Mouse (Mus musculus): ENCODE data around the gene Mgl2. TPM values are rescaled to one million over a fixed set of nuclear protein-coding genes. Genes with fewer than 3 reads are reported as not detected.
"Not testable (repeated sequence)": the region's sequence is repeated elsewhere in the genome, so short reads cannot be mapped to it uniquely, and the experiment has no call there.

The Mgl2 gene
- polyA plus RNA-seq, 1 experiment from 2014 or later: 0.28 TPM

DNA sequence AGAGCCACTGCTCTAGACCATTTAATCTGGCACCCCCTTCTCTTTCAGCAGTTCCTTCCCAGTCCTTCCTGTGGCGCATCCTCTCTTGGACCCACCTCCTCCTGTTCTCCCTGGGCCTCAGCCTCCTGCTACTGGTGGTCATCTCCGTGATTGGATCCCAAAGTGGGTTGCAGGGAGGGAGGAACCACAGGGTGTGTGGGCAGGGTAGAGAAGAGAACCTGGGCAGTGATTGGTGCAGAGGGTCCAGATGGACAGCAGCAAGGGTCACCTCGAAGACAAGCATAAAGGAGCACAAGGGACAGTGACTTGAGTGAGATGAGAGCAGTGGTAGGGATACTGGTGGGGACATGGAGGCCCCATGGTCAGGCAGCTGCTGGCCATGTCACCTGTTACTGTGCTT lies 4.9 kb downstream of the Mgl2 start:
- WGBS: 62% methylated on average over 3 of the region's 3 CpGs
- not testable (repeated sequence) for H3K9me3 ChIP-seq; H3K27me3 ChIP-seq (ENCODE audit: insufficient read depth, poor library complexity, severe bottlenecking); H3K4me3 ChIP-seq; DNase-seq (ENCODE audit: low spot score); H3K36me3 ChIP-seq; H3K27ac ChIP-seq; H3K4me1 ChIP-seq

- DNase-seq (ENCODE audit: low spot score); H3K9me3 ChIP-seq; H3K4me1 ChIP-seq; H3K27ac ChIP-seq; H3K4me3 ChIP-seq; H3K36me3 ChIP-seq; H3K27me3 ChIP-seq (ENCODE audit: insufficient read depth, poor library complexity, severe bottlenecking): not testable (repeated sequence)
- 90% methylated on average over 8 of the region's 8 CpGs for WGBS
Observed at GRCm38 (mm10) chr11:70135925-70136324, 5.8 kb downstream of the Mgl2 start.

GRCm38 (mm10) chr11:70139171-70139570 lies 9.0 kb downstream of the Mgl2 start:
- no peak overlapping the region for H3K4me3 ChIP-seq
- WGBS: 66% methylated on average over 10 of the region's 10 CpGs
- H3K36me3 ChIP-seq: no peaks in the 10 kb centered on the region
- H3K9me3 ChIP-seq: no peaks in the 10 kb centered on the region
- no peak for DNase-seq (ENCODE audit: low spot score)
- no peaks in the 10 kb centered on the region for H3K4me1 ChIP-seq
- no peaks in the 10 kb centered on the region for H3K27me3 ChIP-seq (ENCODE audit: insufficient read depth, poor library complexity, severe bottlenecking)
- H3K27ac ChIP-seq: no peak overlapping the region

DNA sequence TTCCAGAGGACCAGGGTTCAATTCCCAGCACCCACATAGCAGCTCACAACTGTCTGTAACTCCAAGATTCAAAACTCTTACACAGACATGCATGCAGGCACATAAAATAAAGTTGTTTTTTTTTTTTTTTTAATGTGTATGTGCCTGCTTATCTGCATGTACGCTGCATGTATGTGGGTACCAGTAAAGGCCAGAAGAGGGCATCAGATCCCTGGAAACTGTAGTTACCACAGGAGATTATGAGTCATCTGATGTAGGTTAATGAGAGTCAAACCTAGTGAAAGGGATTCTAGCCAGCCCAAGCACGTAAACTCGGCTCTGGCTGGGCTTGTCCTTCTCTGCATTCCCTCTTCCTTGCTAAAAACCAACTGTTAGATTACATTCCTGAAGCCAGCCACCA lies 20.9 kb downstream of the Mgl2 start:
- DNase-seq (ENCODE audit: low spot score): no peak
- Histone ChIP-seq H3K27ac (no peak overlapping the region), H3K36me3 (no peaks in the 10 kb centered on the region), H3K4me3 (no peak overlapping the region), H3K9me3 (no peaks in the 10 kb centered on the region), H3K4me1 (no peaks in the 10 kb centered on the region), H3K27me3 (ENCODE audit: insufficient read depth, poor library complexity, severe bottlenecking) (no peaks in the 10 kb centered on the region)
- WGBS: 63% methylated on average over 3 of the region's 3 CpGs

DNA sequence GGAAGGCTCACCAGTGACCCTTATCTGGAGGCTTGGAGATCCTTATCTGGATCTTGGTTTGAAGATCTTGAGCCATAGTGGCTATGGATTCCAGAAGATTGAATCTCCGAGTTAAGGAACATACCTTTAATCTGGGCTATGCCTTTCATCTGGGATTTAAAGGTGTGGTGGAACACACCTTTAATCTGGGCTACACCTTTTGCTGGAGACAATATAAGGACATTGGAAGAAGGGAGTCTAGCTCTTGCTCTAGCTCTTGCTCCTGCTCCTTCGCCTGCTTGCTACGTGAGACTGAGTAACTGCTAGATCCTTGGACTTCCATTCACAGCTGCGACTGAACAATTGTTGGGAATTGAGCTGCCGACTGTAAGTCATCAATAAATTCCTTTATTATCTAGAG lies 25.8 kb downstream of the Mgl2 start, which contains the start of gene Clec10a:
TSS of gene Clec10a (plus strand) at position 301 of the 400 bp plus-strand sequence.
- WGBS: no CpG with 5 or more reads among the region's 5 CpGs

GRCm38 (mm10) chr11:70162336-70162735 lies 32.2 kb downstream of the Mgl2 start:
- Histone ChIP-seq H3K9me3 (no peaks in the 10 kb centered on the region), H3K27me3 (ENCODE audit: insufficient read depth, poor library complexity, severe bottlenecking) (no peaks in the 10 kb centered on the region), H3K4me3 (no peak overlapping the region), H3K27ac (no peak overlapping the region), H3K36me3 (no peaks in the 10 kb centered on the region), H3K4me1 (no peaks in the 10 kb centered on the region)
- DNase-seq (ENCODE audit: low spot score): no peak
- 61% methylated on average over 3 of the region's 3 CpGs for WGBS

More for the DNA sequence above, 25.8 kb downstream of the Mgl2 start, which contains the start of gene Clec10a:
- not testable (repeated sequence) for H3K9me3 ChIP-seq; H3K27me3 ChIP-seq (ENCODE audit: insufficient read depth, poor library complexity, severe bottlenecking); H3K27ac ChIP-seq; H3K4me3 ChIP-seq; DNase-seq (ENCODE audit: low spot score); H3K36me3 ChIP-seq; H3K4me1 ChIP-seq

DNA sequence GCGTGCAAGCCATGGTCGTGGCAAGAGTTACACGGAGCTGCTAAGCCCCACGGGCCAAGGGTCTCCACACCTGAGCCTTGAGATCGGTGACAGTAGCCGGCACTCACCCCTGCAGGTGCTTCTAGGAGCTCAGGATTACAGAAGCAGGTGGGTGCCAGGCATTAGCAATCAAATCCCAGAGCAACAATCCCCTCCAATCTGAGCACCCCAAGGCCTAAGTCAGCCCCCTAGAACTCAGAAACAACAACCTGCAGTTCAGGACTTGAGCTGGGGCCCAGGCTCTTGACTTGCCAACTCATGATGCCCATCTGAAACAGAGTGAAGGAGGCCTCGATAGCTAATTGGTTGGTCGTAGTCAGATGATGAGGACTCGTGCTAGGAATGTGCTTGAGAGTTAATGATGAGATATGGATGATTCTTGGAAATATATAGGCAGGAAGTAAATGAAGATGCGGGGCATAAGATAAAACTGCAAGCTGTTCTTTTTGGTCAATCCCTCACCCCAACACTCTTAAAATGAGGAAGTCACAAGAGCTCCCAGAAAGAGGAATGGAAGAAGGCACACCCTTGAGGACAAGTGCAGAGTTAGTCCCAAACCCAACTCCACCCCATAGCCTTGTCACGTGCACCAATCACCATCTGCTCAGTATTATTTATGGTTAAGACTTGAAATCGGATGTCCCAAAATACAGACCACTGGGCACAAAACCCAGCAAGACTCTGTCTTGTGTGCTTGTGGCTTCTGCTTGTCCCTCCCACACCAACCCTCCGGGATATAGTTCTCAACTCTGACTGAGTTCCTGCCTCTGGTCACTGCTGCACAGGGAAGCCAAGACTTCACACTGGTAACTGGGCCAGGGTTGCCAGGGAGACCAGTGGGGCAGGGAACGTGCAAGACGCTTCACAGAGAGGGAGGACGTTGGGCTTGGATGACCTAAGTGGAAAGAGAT lies 36.1 kb downstream of the Mgl2 start:
- no peak for DNase-seq (ENCODE audit: low spot score)
- 65% methylated on average over 16 of the region's 16 CpGs for WGBS
- Histone ChIP-seq H3K36me3 (no peaks in the 10 kb centered on the region), H3K9me3 (no peaks in the 10 kb centered on the region), H3K27me3 (ENCODE audit: insufficient read depth, poor library complexity, severe bottlenecking) (no peaks in the 10 kb centered on the region), H3K4me1 (no peaks in the 10 kb centered on the region), H3K27ac (no peak overlapping the region), H3K4me3 (no peak overlapping the region)

GRCm38 (mm10) chr11:70168136-70168535 lies 38.0 kb downstream of the Mgl2 start:
- WGBS: 47% methylated on average over 7 of the region's 7 CpGs
- H3K36me3 ChIP-seq: no peaks in the 10 kb centered on the region
- no peaks in the 10 kb centered on the region for H3K9me3 ChIP-seq
- no peak overlapping the region for H3K4me3 ChIP-seq
- no peaks in the 10 kb centered on the region for H3K27me3 ChIP-seq (ENCODE audit: insufficient read depth, poor library complexity, severe bottlenecking)
- H3K4me1 ChIP-seq: no peaks in the 10 kb centered on the region
- no peak overlapping the region for H3K27ac ChIP-seq
- no peak for DNase-seq (ENCODE audit: low spot score)

GRCm38 (mm10) chr11:70169471-70169870 lies 39.3 kb downstream of the Mgl2 start:
- not testable (repeated sequence) for H3K4me1 ChIP-seq; H3K27me3 ChIP-seq (ENCODE audit: insufficient read depth, poor library complexity, severe bottlenecking); H3K36me3 ChIP-seq; H3K27ac ChIP-seq; H3K4me3 ChIP-seq; H3K9me3 ChIP-seq; DNase-seq (ENCODE audit: low spot score)
- WGBS: 86% methylated on average over 7 of the region's 7 CpGs

- H3K36me3 ChIP-seq: no peaks in the 10 kb centered on the region
- H3K9me3 ChIP-seq: no peaks in the 10 kb centered on the region
- no peak for DNase-seq (ENCODE audit: low spot score)
- no peaks in the 10 kb centered on the region for H3K27me3 ChIP-seq (ENCODE audit: insufficient read depth, poor library complexity, severe bottlenecking)
- 78% methylated on average over 7 of the region's 7 CpGs for WGBS
- H3K4me1 ChIP-seq: no peaks in the 10 kb centered on the region
- H3K4me3 ChIP-seq: no peak overlapping the region
- no peak overlapping the region for H3K27ac ChIP-seq
Observed at GRCm38 (mm10) chr11:70170291-70170690, 40.2 kb downstream of the Mgl2 start.

DNA sequence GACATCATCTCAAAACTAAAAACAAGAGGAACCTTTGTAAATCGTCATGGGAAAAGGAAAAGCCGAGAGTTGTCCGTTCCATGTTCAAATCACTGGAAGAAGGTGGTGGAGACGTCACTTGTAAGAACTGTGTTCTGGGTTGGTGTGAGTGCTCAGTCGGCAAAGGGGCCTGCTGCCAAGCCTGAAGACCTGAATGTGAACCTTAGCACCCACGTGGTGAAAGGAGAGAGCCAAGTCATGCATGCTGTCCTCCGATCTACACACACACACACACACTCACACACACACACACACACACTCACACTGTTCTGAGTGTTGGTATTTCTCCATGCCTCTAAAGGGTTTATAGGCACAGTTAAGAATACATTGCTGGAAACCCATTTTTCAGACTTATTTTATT lies 41.1 kb downstream of the Mgl2 start:
- no peak for DNase-seq (ENCODE audit: low spot score)
- no peaks in the 10 kb centered on the region for H3K27me3 ChIP-seq (ENCODE audit: insufficient read depth, poor library complexity, severe bottlenecking)
- H3K4me3 ChIP-seq: no peak overlapping the region
- H3K36me3 ChIP-seq: no peaks in the 10 kb centered on the region
- WGBS: 79% methylated on average over 7 of the region's 7 CpGs
- no peak overlapping the region for H3K27ac ChIP-seq
- H3K9me3 ChIP-seq: no peaks in the 10 kb centered on the region
- no peaks in the 10 kb centered on the region for H3K4me1 ChIP-seq

- no peak overlapping the region for H3K27ac ChIP-seq
- no peaks in the 10 kb centered on the region for H3K27me3 ChIP-seq (ENCODE audit: insufficient read depth, poor library complexity, severe bottlenecking)
- WGBS: 49% methylated on average over 3 of the region's 3 CpGs
- no peaks in the 10 kb centered on the region for H3K4me1 ChIP-seq
- no peaks in the 10 kb centered on the region for H3K9me3 ChIP-seq
- H3K4me3 ChIP-seq: no peak overlapping the region
- H3K36me3 ChIP-seq: no peaks in the 10 kb centered on the region
- DNase-seq (ENCODE audit: low spot score): no peak
Observed at GRCm38 (mm10) chr11:70171847-70172246, 41.7 kb downstream of the Mgl2 start.

GRCm38 (mm10) chr11:70172298-70172697 lies 42.2 kb downstream of the Mgl2 start:
- 50% methylated on average over 5 of the region's 5 CpGs for WGBS
- H3K4me1 ChIP-seq: no peaks in the 10 kb centered on the region
- H3K36me3 ChIP-seq: no peaks in the 10 kb centered on the region
- DNase-seq (ENCODE audit: low spot score): no peak
- no peaks in the 10 kb centered on the region for H3K9me3 ChIP-seq
- H3K27ac ChIP-seq: no peak overlapping the region
- no peak overlapping the region for H3K4me3 ChIP-seq
- no peaks in the 10 kb centered on the region for H3K27me3 ChIP-seq (ENCODE audit: insufficient read depth, poor library complexity, severe bottlenecking)
